Mouse (Mus musculus) adrenal gland, adult 2 months (tissue): ENCODE measurements around the gene Tbx3. TPM values are rescaled to one million over a fixed set of nuclear protein-coding genes. Genes with fewer than 3 reads are reported as not detected.

Experiments
- DNase-seq: peaks from one replicate; pipeline ENCODE4 v3.0.0; 2021
- polyA plus RNA-seq: library from polyadenylated mRNA; depleted of rRNA; stranded (reverse); fragments of >200 nt; gene quantifications from 2 replicates; pipeline ENCODE4 v1.2.3, GENCODE M21; 2012
- total RNA-seq, 2 experiments: library from RNA; stranded (reverse); gene quantifications; 2 replicates each; pipeline ENCODE4 v1.2.3; 2021

Gene Tbx3
- total and polyA plus RNA-seq, 3 experiments: 285 to 854 (median 315) TPM

DNA sequence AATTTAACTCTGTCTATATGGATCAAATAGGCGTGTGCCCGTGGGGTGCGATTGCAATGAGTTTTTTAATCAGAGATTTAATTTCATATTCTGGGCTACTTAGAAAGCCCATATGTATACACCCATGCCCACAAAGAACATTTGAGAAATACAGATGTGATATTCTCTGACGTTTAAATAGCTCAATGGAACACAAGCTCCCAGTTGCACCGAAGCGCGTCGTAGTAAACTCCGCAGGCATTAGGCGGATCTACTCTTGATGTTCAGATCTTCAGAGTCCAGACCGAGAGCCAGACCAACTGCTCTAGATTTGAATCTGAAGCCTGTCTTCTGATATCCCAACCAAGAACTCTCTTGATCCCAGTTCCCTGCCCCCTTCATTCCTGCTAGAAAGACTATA is 9.0 kb upstream of the Tbx3 start:
- no peak for DNase-seq

DNA sequence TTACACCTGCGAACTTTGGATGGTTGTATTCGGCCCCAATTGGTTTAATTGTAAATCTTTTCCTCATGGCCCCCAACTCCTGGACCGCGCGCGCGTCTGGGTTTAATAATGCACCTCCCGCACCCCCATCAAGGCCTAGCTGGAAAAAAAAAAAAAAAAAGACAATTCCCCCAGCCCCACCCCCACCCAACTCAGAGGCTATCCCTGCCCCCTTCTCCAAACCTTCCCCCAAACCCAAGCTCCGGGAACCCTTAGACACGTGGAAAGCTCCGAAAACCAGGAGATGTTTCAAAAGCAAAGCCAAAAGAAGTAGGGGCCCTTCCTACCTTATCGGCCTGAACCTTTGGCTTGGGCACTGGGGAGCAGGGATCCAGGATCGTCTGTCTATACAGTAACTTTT is 8.1 kb upstream of the Tbx3 start:
- no peak for DNase-seq

DNA sequence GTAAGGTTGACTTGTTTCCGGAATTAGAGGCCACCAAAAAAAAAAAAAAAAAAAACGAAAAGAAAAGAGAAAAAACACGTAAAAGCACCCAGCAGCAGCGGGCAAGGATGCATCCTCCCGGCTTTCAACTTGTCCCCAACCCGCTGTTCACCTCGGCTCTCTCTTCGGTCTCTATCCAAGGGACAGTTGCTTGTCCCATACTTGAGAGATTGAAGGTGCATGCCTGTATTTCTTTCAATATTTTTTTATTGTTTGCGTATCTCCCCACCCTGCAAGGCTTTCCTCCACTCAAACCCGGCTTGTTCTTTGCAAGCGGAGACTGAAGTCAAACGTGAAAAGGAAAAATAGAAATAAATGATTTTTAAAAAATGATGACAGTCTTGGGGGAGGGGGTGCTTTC is 7.7 kb upstream of the Tbx3 start:
- no peak for DNase-seq

DNA sequence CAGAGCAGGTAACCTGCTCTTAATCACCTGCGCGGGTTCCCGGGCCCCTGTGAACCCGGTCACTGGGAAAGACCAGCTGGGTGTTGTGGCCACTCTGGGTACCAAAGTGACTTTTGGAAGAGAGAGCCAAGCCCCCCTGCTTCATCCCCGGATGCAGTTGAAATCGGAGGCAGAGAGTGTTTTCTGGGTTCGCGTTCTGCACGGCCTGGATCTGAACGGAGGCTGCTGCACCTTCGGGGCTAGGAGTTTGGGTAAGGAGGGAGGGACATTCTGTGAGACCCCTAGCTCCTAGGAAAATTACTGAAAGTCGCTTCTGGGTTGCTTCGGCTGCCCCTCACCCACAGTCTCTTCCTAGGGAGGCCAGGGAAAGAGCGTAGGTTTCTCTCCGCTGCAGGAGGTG is 7.2 kb upstream of the Tbx3 start:
- DNase-seq: peak; percentile 38

DNA sequence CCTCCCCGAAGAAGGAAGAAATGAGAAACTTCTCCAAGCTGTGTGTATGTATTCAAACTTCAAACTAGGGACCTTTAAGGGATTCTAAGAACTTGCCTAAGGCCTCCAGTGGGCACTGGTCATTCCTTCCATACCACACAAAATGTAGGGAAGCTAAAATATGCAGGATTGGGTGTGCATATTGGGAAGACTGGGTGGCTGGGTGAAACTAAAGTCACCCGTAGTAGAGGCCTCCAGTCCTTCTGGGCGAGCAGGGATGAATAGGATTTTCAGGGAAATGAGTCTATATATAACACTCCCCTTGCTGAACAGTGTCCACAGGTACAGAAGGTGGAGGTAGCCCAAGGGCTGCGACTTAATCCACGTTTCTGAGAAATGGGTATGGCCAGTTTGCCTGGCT is 6.7 kb upstream of the Tbx3 start:
- DNase-seq: no peak

DNA sequence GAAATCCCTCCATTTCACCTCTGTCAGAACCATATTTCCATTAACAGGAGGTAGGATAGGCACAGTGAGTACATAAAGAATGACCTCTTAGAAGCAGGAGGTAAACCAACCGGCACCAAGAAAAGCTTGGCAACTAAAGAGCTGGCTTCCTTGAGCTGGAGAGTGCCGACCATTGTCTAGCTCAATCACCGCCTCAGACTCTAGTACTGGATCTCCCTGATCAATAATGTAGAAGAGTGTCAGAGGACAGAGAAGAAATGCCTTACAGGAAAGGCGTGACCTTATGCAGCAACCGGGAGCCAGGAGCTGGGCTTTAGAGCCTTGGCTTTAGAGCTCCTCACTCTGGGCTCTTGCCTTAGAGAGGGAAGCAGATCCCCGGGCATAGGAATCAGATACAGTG is 4.7 kb upstream of the Tbx3 start:
- DNase-seq: no peak

DNA sequence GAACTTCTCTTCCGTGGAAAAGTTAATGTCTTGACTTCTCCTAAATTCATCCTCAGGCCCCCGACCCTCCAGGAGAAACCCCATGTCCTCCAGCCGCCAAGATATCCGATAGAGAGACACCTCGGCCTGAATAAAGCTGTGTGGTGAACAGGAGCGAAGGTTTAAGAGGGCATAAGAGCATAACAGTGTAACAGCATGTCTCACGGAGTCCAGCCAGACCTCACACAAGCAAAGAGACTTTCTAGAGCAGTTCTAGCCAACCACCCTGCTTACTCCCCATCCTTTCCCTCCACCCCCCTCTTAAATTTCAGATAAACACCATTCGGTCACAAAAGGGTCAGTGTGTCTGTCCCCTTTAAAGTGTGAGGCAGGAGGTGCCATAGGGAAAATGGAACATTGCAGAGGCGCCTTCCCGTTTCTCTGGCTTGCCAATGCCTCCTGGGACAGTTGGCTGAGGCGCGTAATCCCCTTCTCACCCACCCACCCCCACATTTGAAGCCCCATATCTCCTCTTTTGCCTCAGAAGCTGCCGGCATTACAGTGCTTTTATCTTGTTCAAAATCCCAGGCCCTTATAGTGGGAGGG is 3.0 kb upstream of the Tbx3 start:
- peak; percentile 25 for DNase-seq

DNA sequence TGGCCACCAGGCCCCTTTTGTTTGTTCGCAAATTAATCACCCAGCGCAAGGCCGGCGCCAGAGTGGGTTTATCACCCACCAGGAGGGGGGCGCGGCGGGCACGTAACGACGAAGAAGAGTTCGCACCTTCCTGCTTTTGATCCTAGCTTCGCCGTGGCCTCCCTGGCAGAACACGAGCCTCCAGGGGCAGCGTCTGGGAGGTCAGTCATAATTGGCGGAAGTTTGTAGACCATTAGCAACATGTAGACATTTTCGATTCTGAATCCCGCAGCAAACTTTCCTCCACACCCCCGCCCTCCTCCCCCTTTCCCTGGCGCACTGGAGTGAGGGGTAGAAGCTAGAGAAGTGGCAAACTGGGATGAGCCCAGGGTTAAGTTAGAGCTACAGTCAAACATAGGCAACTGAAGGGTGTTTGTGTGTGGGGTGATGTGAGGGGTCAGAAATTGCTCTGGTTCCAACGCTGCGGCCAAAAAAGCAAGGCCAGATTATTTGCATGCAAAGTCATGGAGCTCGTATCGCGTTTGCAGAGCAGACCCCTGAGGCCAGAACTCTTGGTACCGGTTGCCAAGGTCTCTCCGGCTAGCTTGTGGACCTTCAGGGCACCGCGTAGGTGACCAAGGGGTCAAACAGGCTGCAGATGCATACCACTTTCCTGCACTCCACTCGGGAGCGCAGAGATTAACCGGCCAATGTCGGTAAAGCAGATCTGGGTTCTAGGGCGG is 2.1 kb upstream of the Tbx3 start:
- DNase-seq: peak; percentile 58

DNA sequence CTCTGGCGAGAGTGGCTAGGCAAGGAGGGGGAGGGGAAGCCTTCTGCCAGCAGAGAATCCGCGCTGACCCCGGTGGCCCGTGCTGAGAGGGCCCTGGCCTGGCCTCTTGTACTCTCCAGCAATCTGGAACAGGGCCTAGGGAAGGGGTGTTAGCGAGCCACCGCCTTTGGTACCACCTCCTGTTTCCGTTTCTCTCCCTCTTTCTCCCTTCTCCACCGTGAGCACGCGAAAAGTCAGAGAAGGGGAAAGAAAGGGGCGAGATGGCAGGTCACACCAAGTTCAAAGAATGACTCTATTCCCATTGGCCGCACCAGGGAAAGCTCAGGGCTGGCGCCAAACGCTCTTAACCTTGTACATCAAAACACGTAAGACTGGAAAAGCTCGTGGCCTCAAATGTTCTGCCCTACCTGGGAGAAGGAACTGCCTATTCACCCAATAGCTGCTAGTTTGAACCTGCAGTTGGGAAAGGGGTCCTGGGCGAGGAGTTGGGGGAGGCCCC is 1.5 kb upstream of the Tbx3 start:
- peak; percentile 80 for DNase-seq

DNA sequence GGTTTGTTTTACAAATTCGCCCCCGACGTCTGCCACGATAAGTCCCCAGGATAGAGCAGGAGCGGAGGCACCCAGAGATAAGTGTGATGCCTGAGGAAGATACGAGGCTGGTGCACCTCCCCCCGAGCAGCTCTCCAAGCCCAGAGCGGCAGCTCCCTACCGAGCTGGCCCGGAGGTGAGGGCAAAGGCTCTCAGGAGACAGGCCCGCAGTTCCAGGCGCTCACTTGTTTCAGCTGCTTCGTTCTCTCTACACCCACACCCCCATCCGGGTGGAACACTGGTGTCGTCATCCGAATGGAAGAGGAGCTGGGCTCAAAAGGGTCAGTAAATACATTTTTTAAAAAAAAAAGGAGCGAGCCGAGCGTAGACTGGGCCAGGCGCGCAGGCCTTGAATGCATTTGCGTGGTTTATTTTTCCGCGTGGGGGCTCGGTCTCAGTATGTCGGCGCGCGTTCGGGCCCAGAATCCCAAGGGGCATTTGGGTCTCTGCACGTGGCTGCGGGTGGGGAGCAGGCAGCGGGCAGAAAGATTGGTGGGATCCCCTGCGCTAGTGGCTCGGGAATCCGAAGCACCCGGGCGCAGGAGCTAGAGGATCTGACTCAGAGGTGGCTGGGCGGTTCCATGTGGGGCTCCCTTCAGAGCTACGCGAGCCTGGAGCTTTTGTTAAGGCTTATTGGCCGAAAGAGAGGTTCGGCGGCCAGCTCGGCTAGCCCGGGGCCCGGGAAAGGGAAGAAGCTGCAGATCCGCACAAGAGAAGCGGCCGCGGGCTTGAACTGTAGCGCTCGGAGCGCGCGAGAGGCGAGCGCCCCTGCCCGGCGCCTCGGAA is 516 bp upstream of the Tbx3 start:
- peak; percentile 77 for DNase-seq

DNA sequence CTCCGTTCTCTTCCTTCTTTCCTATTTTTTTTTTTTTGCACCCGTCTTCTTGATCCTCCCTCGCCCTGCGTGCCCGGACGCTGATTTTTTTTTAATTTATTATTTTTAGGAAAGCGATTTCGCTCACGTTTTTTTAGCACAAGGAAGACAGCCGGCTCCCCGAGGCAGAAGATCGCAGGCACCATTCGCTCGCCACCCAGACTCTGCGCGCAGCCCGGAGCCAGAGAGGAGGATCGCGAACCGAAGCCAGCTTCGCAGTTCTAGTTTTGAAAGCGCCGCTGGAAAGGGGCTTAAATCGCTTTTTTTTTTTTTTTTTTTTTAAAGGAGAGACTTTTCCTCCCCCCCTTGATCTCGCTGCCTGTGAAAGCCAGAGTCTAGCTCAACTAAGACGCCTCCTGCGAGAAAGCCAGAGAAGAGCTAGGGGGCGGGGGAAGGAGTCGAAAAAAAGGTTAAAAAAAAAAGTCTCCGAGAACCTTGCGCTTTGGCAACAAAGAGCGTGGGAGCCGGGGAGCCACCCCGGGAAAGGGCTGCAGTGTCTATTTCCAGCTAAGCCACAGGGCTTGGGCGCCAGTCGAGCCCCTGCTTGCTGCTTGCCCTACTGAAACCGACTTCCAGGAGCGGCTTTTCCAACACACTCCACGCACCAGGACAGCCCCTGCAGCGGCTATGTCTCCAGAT is 794 bp downstream of the Tbx3 start:
- peak; percentile 78 for DNase-seq

DNA sequence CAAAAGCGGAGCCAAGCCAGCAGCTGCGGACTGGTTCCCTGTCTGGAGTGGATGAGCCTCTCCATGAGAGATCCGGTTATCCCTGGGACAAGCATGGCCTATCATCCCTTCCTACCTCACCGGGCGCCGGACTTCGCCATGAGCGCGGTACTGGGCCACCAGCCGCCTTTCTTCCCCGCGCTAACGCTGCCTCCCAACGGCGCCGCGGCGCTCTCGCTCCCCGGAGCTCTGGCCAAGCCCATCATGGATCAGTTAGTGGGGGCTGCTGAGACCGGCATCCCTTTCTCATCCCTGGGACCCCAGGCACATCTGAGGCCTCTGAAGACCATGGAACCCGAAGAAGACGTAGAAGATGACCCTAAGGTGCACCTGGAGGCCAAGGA is 1.5 kb downstream of the Tbx3 start:
- peak; percentile 56 for DNase-seq

DNA sequence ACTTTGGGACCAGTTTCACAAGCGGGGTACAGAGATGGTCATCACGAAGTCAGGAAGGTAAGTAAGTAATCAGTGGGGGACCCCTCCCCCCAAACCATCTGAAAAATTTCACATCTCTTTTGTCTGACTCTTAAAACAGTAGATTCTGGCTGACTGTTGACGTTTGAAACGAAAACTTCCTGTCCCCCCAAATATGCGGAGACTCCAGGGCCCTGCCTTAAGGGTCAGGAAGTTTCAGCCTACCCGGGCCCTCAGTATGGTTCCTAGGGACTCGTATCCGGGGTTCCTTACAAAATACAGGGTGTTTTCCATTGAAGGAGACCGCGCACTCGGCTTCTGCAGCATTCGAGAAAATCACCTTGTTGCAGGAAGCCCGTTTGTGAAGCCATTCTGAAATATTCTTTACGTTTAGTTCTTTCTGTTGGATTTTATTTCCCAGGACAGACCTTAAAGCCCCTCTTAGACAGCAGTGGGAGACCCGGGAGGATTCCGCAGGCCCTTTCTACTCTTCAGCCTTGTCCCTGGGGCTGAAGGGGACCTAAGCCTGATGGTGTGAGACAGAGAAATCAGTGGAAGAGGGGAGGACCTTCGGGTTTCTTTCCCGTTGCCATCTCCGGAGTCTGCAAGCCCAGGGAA is 2.0 kb downstream of the Tbx3 start:
- DNase-seq: no peak

DNA sequence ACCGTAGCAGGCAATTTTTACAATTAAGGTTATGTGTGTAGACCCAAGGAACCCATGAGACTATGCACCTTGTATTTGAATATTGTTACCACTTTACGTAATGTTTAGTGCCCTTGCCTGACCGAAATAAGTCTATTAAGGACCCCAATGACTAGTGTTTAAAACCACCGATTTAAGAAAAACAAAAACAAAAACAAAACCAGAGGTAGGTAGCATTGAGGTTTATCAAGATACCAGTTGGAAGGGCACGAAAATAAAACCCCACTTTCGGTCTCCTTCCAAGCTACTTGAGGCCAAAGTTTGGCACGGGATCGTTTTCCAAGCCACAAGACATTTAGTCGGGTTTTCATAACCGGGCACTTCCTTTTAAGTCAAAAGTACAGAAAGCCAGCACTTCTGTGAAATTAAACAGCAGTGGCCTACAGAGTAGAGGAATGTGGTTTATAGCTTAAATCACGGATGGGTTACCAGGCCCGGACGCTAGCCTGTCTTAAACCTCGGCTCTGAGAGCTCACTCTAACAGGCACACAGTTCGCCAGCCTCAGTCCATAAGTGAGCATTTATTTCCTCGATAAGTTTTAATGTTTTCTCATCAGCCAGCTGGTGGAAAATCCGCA is 2.6 kb downstream of the Tbx3 start:
- no peak for DNase-seq

DNA sequence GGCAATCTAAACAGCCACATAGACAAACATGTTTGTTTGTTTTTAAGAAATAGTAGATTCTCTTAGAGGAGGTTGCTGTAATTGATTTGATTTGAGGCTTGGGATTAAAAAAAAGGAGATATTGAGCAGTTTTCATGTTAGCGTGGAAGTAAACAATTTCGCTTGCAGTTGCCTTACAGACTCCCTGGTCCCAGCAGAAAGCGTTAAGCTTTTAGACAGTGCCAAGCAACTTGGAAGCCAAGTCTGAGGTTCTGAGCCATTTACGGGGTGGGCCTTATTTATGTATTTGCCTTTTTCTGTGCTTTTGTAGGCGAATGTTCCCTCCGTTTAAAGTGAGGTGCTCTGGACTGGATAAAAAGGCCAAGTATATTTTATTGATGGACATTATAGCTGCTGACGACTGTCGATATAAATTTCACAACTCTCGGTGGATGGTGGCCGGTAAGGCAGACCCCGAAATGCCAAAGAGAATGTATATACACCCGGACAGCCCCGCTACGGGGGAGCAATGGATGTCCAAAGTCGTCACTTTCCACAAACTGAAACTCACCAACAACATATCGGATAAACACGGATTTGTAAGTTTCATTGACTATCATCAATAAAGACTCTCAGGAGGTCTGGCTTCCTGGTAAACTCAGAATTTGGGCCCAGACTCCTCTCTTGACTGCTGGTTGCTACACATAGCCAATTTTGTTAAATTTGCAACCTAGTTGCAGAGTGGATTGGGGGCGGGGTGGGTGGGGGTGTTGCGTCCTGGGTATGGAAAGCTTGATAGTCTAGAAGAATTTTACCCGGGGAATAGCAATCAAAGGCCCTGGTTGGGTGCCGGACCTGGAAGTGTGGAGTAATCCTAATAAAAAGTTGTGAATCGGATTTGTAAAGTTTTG is 3.5 kb downstream of the Tbx3 start:
- no peak for DNase-seq

DNA sequence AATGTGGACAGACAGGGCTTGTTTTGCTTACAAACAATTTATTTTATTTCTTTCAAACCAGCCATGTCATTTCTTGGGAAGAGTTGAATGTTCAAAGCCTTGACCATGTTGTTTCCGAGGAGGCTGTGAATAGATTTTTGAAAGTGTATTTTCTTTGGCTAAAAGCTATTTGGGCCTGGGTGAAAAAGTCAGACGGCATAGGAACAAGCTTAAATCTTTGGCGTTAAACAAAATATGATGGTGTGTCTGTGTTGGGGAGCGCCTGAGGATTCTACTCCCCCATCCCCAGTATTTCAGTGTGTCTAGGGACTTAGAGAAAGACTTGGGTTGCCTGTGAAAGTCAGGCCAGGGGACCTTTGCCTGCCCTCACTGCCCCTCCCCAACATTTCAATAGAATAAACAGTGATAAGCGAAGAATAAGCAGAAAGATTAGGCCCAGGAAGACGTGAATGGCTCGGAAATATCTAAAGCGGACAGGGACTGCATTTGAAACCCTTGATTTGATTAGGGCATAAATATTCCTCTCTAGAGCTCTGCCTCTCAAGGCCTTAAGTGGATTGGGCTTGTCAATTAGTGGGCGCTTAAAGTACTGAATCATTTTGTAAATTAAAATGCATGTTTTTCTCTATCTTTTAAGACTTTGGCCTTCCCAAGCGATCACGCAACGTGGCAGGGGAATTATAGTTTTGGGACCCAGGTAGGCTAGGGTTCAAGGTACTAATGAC is 4.3 kb downstream of the Tbx3 start:
- no peak for DNase-seq

DNA sequence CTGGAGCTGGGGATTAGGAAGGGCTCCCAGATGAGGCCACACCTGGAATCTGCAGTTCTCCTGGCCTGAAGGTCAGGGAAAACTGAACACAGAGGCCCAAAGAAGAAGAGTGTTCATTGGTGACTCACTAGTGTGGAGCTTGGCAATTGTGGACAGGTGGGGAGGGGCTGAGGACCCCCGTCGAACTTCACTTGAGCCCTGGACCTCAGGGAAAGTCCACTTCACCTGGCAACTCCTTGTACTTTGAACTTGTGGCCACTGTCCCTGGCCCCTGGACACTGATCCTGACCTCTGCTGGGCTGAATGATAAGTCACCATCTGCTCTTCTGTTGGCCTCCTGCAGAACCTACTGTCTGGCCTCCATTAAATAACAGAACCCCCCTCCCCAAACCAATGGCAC is 5.8 kb downstream of the Tbx3 start:
- DNase-seq: peak; percentile 65

DNA sequence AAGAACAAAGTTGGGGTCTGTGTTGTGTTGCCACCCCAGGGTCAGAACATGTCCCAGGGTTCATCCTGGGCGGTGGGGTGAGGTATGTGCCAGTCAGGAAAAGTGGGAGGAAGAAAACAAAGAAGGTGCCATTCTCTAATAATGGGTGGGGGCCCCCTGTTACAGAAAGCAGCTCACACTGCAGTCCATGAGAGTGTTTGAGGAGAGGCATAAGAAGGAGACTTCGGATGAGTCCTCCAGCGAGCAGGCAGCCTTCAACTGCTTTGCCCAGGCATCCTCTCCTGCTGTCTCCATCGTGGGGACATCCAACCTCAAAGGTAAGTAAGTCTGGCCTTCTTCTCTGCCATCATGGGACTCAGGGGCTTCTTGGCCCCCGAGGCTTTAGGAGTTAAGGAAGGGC is 8.0 kb downstream of the Tbx3 start:
- DNase-seq: no peak

DNA sequence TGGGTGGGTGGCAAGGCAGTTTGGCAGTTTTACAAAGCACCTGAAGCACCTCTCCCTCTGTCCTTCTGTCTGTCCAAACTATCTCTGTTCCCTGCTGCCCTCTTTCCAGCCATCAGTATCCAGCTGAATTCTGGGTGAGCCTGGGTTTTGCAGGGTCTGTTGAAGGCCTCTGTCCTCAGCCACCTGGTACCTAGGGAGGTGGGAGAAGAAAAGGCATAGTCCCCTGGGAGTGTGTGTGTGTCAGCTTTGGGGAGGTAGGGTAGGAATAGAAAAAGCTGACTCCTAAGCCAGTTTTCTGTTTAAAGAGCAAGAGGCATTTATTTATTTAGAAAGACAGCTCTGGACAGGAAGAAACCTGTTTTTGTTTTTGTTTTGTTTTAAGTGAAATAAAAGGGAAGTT is 8.6 kb downstream of the Tbx3 start:
- no peak for DNase-seq
